Mouse (Mus musculus) liver, adult 2 months (tissue): ENCODE data around the gene Fxyd7. TPM values are rescaled to one million over a fixed set of nuclear protein-coding genes. Genes with fewer than 3 reads are reported as not detected.
A peak's percentile ranks its signal among the peaks of the same experiment; 100 is the strongest.

ENCODE experiments used
- DNase-seq: peaks from one replicate; pipeline ENCODE4 v3.0.0-alpha.2; 2011; ENCODE audit warnings: low read depth, low spot score; ENCODE audit errors: extremely low read depth
- H3K27ac ChIP-seq: fragments of 200-500 bp; replicated peaks from 2 replicates; pipeline ENCODE4 v1.5.1; 2012; ENCODE audit warnings: low read depth, mild to moderate bottlenecking, control low read depth, inconsistent platforms, low read length; ENCODE audit not compliant: insufficient read depth
- H3K27me3 ChIP-seq: fragments of 200-500 bp; 2 replicates; pipeline ENCODE4 v1.6.1; 2012; ENCODE audit warnings: mild to moderate bottlenecking, moderate library complexity, low read length, inconsistent platforms; ENCODE audit not compliant: control insufficient read depth, insufficient read depth
- H3K36me3 ChIP-seq: fragments of 200-500 bp; 2 replicates; pipeline ENCODE4 v1.6.1; 2012; ENCODE audit warnings: low read length, inconsistent platforms; ENCODE audit not compliant: control insufficient read depth, insufficient read depth
- H3K4me1 ChIP-seq: fragments of 200-500 bp; 2 replicates; pipeline ENCODE4 v1.6.1; 2011; ENCODE audit warnings: low read length; ENCODE audit not compliant: control insufficient read depth, insufficient read depth
- H3K4me3 ChIP-seq: fragments of 200-500 bp; 2 replicates; pipeline ENCODE4 v1.5.1; 2011; ENCODE audit warnings: low read depth, mild to moderate bottlenecking, control low read depth, low read length, moderate library complexity; ENCODE audit not compliant: insufficient read depth
- H3K79me2 ChIP-seq: fragments of 200-500 bp; 2 replicates; pipeline ENCODE4 v1.6.1; 2012; ENCODE audit warnings: inconsistent platforms, mild to moderate bottlenecking, low read length, moderate library complexity; ENCODE audit not compliant: control insufficient read depth, insufficient read depth
- H3K9ac ChIP-seq: fragments of 200-500 bp; 2 replicates; pipeline ENCODE4 v1.6.1; 2012; ENCODE audit warnings: low read depth, mild to moderate bottlenecking, control low read depth, inconsistent platforms, low read length
- CTCF ChIP-seq: fragments of 200-500 bp; IDR thresholded peaks from 2 replicates; pipeline ENCODE4 v1.5.1; 2011; ENCODE audit warnings: low read depth, low read length, control low read depth
- POLR2A ChIP-seq: fragments of 200-500 bp; IDR thresholded peaks from 2 replicates; pipeline ENCODE4 v1.6.1; 2011; ENCODE audit warnings: low read length, control low read depth; ENCODE audit not compliant: insufficient read depth; ENCODE audit errors: extremely low read depth
- WGBS: fragments of 180-500 bp; shearing (Covaris S2); methylation state at CpG from one replicate; pipeline ENCODE4 v1.1.7; 2018; 5-methylcytosine and 5-hydroxymethylcytosine counted together
- polyA plus RNA-seq: library from polyadenylated mRNA; depleted of rRNA; stranded (reverse); fragments of >200 nt; gene quantifications from 2 replicates; pipeline ENCODE4 v1.2.3, GENCODE M21; 2012
- total RNA-seq: library from RNA; depleted of rRNA; stranded (reverse); fragments of >200 nt; gene quantifications from 2 replicates; pipeline ENCODE4 v1.2.3, GENCODE M21; 2014

Gene Fxyd7
- total and polyA plus RNA-seq, 2 experiments, result 0.92 TPM; not detected in 1

DNA sequence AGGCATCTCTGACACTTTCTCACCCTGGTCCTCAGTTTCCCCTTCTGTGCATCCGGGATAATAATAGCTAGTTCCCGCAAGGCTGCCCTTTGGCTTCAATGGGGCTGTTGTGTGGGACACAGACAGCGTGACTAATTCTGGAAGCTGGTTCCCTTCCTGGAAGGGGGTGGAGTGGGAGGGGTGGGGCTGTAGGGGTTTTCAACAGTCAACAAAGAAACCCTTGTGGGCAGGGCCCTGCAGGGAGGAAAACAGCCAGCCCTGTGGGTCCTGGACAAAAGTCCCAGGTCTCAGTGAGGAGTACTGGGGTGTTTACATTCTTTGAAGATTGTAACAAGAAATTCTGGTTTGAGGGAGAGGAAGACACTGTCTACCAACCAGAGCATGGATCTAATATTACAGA, 33.9 kb upstream of the Fxyd7 start:
- no peak for DNase-seq
- H3K4me1 ChIP-seq, result peaks cover 33% of the 10 kb centered on the region
- H3K27me3 ChIP-seq, result no peaks in the 10 kb centered on the region

GRCm38 (mm10) chr7:31084140-31084539, 32.9 kb upstream of the Fxyd7 start:
- H3K4me3 ChIP-seq, result no peak overlapping the region
- peak; percentile 67 for DNase-seq
- H3K36me3 ChIP-seq, result no peaks in the 10 kb centered on the region
- WGBS, result 44% methylated on average over 9 of the region's 9 CpGs
- no peaks in the 10 kb centered on the region for H3K79me2 ChIP-seq
- H3K4me1 ChIP-seq, result peaks cover 38% of the 10 kb centered on the region
- no peak for TF ChIP-seq CTCF
- no peak for TF ChIP-seq POLR2A
- H3K27ac ChIP-seq, result peak overlapping the region; percentile 56; the same call in 1 of the 2 replicates
- no peak overlapping the region; the same call in 1 of the 2 replicates for H3K9ac ChIP-seq
- no peaks in the 10 kb centered on the region for H3K27me3 ChIP-seq

More for the DNA sequence above, 33.9 kb upstream of the Fxyd7 start:
- TF ChIP-seq POLR2A (no peak), CTCF (no peak)
- Histone ChIP-seq H3K79me2 (no peaks in the 10 kb centered on the region), H3K4me3 (no peak overlapping the region), H3K36me3 (no peaks in the 10 kb centered on the region), H3K9ac (no peak overlapping the region), H3K27ac (0 out of 2 replicates have a peak overlapping the region, but pooled peaks have one; percentile 4)
- WGBS, result 52% methylated on average over 3 of the region's 3 CpGs

GRCm38 (mm10) chr7:31082831-31083588, 31.7 kb upstream of the Fxyd7 start:
- no peaks in the 10 kb centered on the region for H3K27me3 ChIP-seq
- H3K36me3 ChIP-seq, result no peaks in the 10 kb centered on the region
- 37% methylated on average over 14 of the region's 14 CpGs for WGBS
- no peak for TF ChIP-seq POLR2A
- peak overlapping the region; percentile 56 for H3K27ac ChIP-seq
- no peaks in the 10 kb centered on the region for H3K79me2 ChIP-seq
- H3K4me1 ChIP-seq, result peaks cover 30% of the 10 kb centered on the region
- no peak overlapping the region for H3K4me3 ChIP-seq
- no peak overlapping the region for H3K9ac ChIP-seq
- peak; percentile 91 for DNase-seq

DNA sequence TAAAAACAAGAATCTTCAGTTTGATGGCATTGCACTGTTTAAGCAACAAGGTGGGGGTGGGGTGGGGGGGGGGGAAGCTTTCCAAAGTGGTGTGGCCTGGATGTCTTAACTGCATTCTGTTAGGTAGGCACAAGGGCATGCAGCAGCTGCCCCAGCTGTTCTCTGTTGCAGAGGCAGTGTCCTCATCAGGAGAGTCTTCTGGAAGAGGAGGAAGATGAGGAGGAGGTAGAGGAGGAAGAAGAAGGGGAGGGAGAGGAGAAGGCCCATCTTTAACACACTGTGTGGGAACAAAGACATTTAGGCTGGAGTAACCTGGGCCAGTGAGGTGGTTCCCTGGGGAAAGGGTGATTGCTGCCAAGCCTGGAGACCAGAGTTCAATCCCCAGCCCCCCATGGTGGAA, 30.8 kb upstream of the Fxyd7 start:
- DNase-seq, result no peak
- Histone ChIP-seq H3K79me2 (no peaks in the 10 kb centered on the region), H3K36me3 (no peaks in the 10 kb centered on the region), H3K9ac (no peak overlapping the region), H3K27me3 (no peaks in the 10 kb centered on the region), H3K4me3 (no peak overlapping the region), H3K4me1 (peaks cover 23% of the 10 kb centered on the region), H3K27ac (no peak overlapping the region)
- TF ChIP-seq CTCF (no peak), POLR2A (no peak)

DNA sequence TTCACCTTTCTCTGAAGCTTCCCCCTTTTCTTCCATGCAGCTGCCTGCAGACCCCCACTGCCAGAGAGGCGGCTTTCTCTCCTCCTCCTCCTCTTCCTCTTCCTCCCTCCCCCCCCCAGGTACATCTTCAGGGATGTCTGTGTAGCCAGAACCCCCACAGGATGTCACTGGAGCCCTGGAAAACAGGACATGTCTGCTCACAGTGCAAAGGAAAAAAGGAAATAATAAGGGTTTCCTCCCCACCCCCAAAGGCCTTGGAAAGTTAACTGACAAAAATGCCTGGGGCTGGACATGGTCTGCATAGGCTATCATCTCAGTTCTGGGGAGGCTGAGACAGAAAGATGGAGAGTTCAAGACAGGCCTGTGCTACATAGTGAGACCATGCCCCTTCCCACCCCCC, 29.8 kb upstream of the Fxyd7 start:
- no peaks in the 10 kb centered on the region for H3K79me2 ChIP-seq
- no peak overlapping the region for H3K9ac ChIP-seq
- no peak overlapping the region for H3K4me3 ChIP-seq
- no peaks in the 10 kb centered on the region for H3K36me3 ChIP-seq
- no peak overlapping the region for H3K27ac ChIP-seq
- WGBS, result 86% methylated on average over 1 of the region's 1 CpGs
- DNase-seq, result no peak
- no peaks in the 10 kb centered on the region for H3K27me3 ChIP-seq
- TF ChIP-seq CTCF, result no peak
- H3K4me1 ChIP-seq, result peaks cover 23% of the 10 kb centered on the region

DNA sequence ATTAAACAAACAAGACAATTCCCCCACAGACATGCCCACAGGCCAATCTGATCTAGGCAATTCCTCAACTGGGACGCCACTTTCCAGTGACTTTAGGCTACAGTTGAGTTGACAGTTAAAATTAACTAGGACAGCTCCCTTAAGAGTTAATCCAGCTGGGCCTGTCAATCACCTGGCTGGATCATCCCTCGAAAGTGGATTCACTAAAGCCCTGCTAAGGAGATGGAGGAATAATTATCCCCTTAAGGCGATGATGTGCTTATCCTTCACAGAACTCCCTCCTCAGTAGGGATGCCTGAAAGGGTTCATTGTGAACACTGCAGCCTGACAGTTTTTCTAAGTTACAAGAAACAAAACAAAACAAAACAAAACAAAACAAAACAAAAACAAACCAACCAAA, 29.3 kb upstream of the Fxyd7 start:
- no peaks in the 10 kb centered on the region for H3K27me3 ChIP-seq
- peak overlapping the region; percentile 58; the same call in 1 of the 2 replicates for H3K27ac ChIP-seq
- peaks cover 23% of the 10 kb centered on the region for H3K4me1 ChIP-seq
- no peaks in the 10 kb centered on the region for H3K36me3 ChIP-seq
- 86% methylated on average over 3 of the region's 3 CpGs for WGBS
- TF ChIP-seq POLR2A (no peak), CTCF (no peak)
- DNase-seq, result no peak
- no peak overlapping the region for H3K9ac ChIP-seq
- no peak overlapping the region for H3K4me3 ChIP-seq
- no peaks in the 10 kb centered on the region for H3K79me2 ChIP-seq
